Mouse (Mus musculus) thymus, adult 18-20 months (tissue): Measurements from ENCODE around the gene Mnat1.
"Not testable (repeated sequence)": the region's sequence is repeated elsewhere in the genome, so short reads cannot be mapped to it uniquely, and the experiment has no call there.

Source experiments
- DNase-seq, 2 experiments: peaks; one replicate each; pipeline ENCODE4 v3.0.0; 2022; ENCODE audit warnings: mixed read lengths in 2 of 2

Mnat1 gene

GRCm38 (mm10) chr12:73151038-73151437 lies 27.5 kb downstream of the Mnat1 start:
- DNase-seq: not testable (repeated sequence)

- no peak for DNase-seq
These were observed 30.6 kb downstream of the Mnat1 start for GRCm38 (mm10) chr12:73154150-73154549.

GRCm38 (mm10) chr12:73160341-73160740 lies 36.8 kb downstream of the Mnat1 start:
- DNase-seq: no peak

- no peak for DNase-seq
These were observed 39.1 kb downstream of the Mnat1 start for GRCm38 (mm10) chr12:73162408-73163181.

- no peak for DNase-seq
These were observed 47.3 kb downstream of the Mnat1 start for GRCm38 (mm10) chr12:73170794-73171193.

GRCm38 (mm10) chr12:73183896-73184295 lies 60.4 kb downstream of the Mnat1 start:
- DNase-seq: no peak

- no peak for DNase-seq
These were observed 73.8 kb downstream of the Mnat1 start for GRCm38 (mm10) chr12:73197363-73197762.

GRCm38 (mm10) chr12:73198451-73198850 lies 74.9 kb downstream of the Mnat1 start:
- no peak for DNase-seq

GRCm38 (mm10) chr12:73199375-73199774 lies 75.9 kb downstream of the Mnat1 start:
- no peak for DNase-seq

- DNase-seq: peak in 1 of 2 experiments; percentile 15
These were observed 78.1 kb downstream of the Mnat1 start for GRCm38 (mm10) chr12:73201587-73201986.

GRCm38 (mm10) chr12:73205710-73206649 lies 82.5 kb downstream of the Mnat1 start:
- no peak for DNase-seq

GRCm38 (mm10) chr12:73207008-73207407 lies 83.5 kb downstream of the Mnat1 start:
- DNase-seq: no peak

- DNase-seq: no peak
These were observed 83.9 kb downstream of the Mnat1 start for GRCm38 (mm10) chr12:73207461-73207860.

- no peak for DNase-seq
These were observed 85.0 kb downstream of the Mnat1 start for GRCm38 (mm10) chr12:73208518-73208917.

- no peak for DNase-seq
These were observed 85.6 kb downstream of the Mnat1 start for GRCm38 (mm10) chr12:73209117-73209516.

GRCm38 (mm10) chr12:73210454-73210853 lies 86.9 kb downstream of the Mnat1 start:
- DNase-seq: no peak

- DNase-seq: no peak
These were observed 92.3 kb downstream of the Mnat1 start for GRCm38 (mm10) chr12:73215773-73216172.

- DNase-seq: no peak
These were observed 95.1 kb downstream of the Mnat1 start for GRCm38 (mm10) chr12:73218632-73219031.

GRCm38 (mm10) chr12:73221235-73221634 lies 97.7 kb downstream of the Mnat1 start:
- no peak for DNase-seq

GRCm38 (mm10) chr12:73223872-73224271 lies 100.4 kb downstream of the Mnat1 start:
- DNase-seq: no peak

- no peak for DNase-seq
These were observed 104.9 kb downstream of the Mnat1 start for GRCm38 (mm10) chr12:73228427-73228826.

GRCm38 (mm10) chr12:73230196-73230595 lies 106.7 kb downstream of the Mnat1 start:
- DNase-seq: no peak

- no peak for DNase-seq
These were observed 108.0 kb downstream of the Mnat1 start for GRCm38 (mm10) chr12:73231552-73231951.

GRCm38 (mm10) chr12:73232586-73232985 lies 109.1 kb downstream of the Mnat1 start:
- no peak for DNase-seq
